9 mouse cellular contexts compared by ENCODE assay signal in the genomic region with DNA sequence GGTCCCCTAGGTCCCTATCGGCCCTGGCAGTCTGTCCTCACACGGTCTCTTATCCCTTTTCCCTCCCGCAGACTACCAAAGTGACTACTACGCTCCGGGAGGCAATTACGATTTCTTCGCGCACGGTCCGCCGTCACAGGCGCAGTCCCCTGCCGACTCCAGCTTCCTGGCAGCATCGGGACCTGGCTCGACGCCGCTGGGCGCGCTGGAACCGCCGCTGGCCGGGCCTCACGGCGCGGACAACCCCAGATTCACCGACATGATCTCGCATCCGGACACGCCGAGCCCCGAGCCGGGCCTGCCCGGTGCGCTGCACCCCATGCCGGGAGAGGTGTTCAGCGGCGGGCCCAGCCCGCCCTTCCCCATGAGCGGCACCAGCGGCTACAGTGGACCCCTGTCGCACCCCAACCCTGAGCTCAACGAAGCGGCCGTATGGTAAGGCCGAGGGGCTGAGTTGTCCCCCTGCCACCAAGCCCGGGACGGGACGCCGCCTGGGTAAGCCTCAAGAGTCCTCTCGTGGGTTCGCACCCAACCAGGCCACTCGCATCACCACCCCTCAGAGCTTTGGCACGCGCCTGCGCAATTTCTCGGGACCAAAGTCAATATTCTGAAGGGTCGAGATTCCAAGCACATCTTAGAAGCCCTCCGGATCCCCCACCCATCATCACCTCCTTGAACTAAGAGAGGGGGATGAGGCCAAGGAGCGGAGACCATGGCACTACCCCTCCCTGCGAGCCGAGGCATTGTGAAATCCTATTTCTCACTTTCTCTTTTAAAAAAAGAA. TPM values are rescaled to one million over a fixed set of nuclear protein-coding genes. Genes with fewer than 3 reads are reported as not detected.
DNase-seq lines count a peak whose midpoint lies in the region; ATAC-seq and TF ChIP-seq lines count a peak whose summit lies in the region.
"Had no signal": no experiment of that assay in that cellular context is flagged by ENCODE, and none has a peak within 500 bp of the region (broad histone marks: within the 10 kb centered on the region; RNA-seq: fewer than 3 reads in every experiment).

No protein-coding gene starts in this region.

- H3K27me3 ChIP-seq in forebrain, embryonic 11.5 days (ENCODE audit: control insufficient read depth, insufficient read depth, low read length) = peaks cover 42% of the 10 kb centered on the region
- peaks cover 95% of the 10 kb centered on the region for H3K27me3 ChIP-seq in limb, embryonic 10.5 days (ENCODE audit: low read depth, poor library complexity, severe bottlenecking)
- peaks cover 44% of the 10 kb centered on the region for H3K27me3 ChIP-seq in neural tube, embryonic 15.5 days (replicated peaks)

- no peak overlapping the region for H3K4me3 ChIP-seq in lung, adult 2 months (replicated peaks; ENCODE audit: extremely low read depth, low read depth, low read length)
- peak overlapping the region; percentile 5; the same call in 1 of the 2 replicates for H3K4me3 ChIP-seq in forebrain, embryonic 11.5 days (ENCODE audit: low read depth, low read length)
- peak overlapping the region; percentile 32 for H3K4me3 ChIP-seq in limb, embryonic 10.5 days
- peak overlapping the region; percentile 54 for H3K4me3 ChIP-seq in neural tube, embryonic 15.5 days (replicated peaks)

- H3K4me1 ChIP-seq in lung, adult 2 months (ENCODE audit: control insufficient read depth, insufficient read depth, low read length) = no peaks in the 10 kb centered on the region; the same call in none of the 2 replicates
- peaks cover 27% of the 10 kb centered on the region for H3K4me1 ChIP-seq in forebrain, embryonic 11.5 days (replicated peaks; ENCODE audit: control insufficient read depth, insufficient read depth, low read length)
- H3K4me1 ChIP-seq in limb, embryonic 10.5 days = peaks cover 41% of the 10 kb centered on the region
- peaks cover 26% of the 10 kb centered on the region for H3K4me1 ChIP-seq in neural tube, embryonic 15.5 days

- WGBS in lung, adult 2 months = 1% methylated on average over 61 of the region's 61 CpGs
- WGBS in forebrain, embryonic 11.5 days = 15% methylated on average over 58 of the region's 61 CpGs
- 2% methylated on average over 61 of the region's 61 CpGs for WGBS in limb, embryonic 10.5 days
- WGBS in neural tube, embryonic 15.5 days = 1% methylated on average over 61 of the region's 61 CpGs

- peak overlapping the region; percentile 36 for H3K4me2 ChIP-seq in forebrain, embryonic 11.5 days (ENCODE audit: low read depth, low read length, severe bottlenecking)
- H3K4me2 ChIP-seq in neural tube, embryonic 15.5 days = peak overlapping the region; percentile 55

- intact Hi-C loops in left cerebral cortex, postnatal 4 days (cut with DNase I) = loop anchor here (5.0 kb wide), 1 partner anchor 288 kb away; no protein-coding TSS in a partner anchor

- peak; percentile 8 for DNase-seq in lung, adult 2 months
- no peak for DNase-seq in lung, adult 18-20 months
- peak; percentile 74 for DNase-seq in forebrain, embryonic 11.5 days (ENCODE audit: low spot score)
- peak; percentile 60 for DNase-seq in limb, embryonic 10.5 days (ENCODE audit: low spot score)
- no peak for DNase-seq in embryo, embryonic 9.5 days (ENCODE audit: extremely low spot score)
- no peak for DNase-seq in ovary, postnatal 10 days (ENCODE audit: low spot score)
- no peak for DNase-seq in left cerebral cortex, postnatal 4 days

- peak overlapping the region; percentile 45 for H3K9ac ChIP-seq in forebrain, embryonic 11.5 days (ENCODE audit: low read length)
- peak overlapping the region; percentile 47 for H3K9ac ChIP-seq in neural tube, embryonic 15.5 days (replicated peaks)

- no peak for ATAC-seq in forebrain, embryonic 11.5 days (replicated peaks; ENCODE audit: low FRiP score)
- 0 out of 2 replicates have a peak, but pooled peaks have one; percentile 30 for ATAC-seq in neural tube, embryonic 15.5 days (ENCODE audit: low FRiP score)

- no peaks in the 10 kb centered on the region for H3K9me3 ChIP-seq in forebrain, embryonic 11.5 days (ENCODE audit: control insufficient read depth, low read length)
- H3K9me3 ChIP-seq in limb, embryonic 10.5 days (replicated peaks) = no peaks in the 10 kb centered on the region
- no peaks in the 10 kb centered on the region for H3K9me3 ChIP-seq in neural tube, embryonic 15.5 days (replicated peaks)

- H3K27ac ChIP-seq in forebrain, embryonic 11.5 days (ENCODE audit: low read depth, low read length) = peak overlapping the region; percentile 50
- no peak overlapping the region for H3K27ac ChIP-seq in limb, embryonic 10.5 days
- H3K27ac ChIP-seq in neural tube, embryonic 15.5 days (replicated peaks) = peak overlapping the region; percentile 79

- TF ChIP-seq CTCF in lung, adult 2 months (IDR thresholded peaks at IDR 0.05; ENCODE audit: insufficient read depth, low read length) = no peak

- TF ChIP-seq POLR2A in lung, adult 2 months (IDR thresholded peaks at IDR 0.05; ENCODE audit: borderline replicate concordance, extremely low read depth, low read depth, low read length) = no peak

- H3K36me3 ChIP-seq in forebrain, embryonic 11.5 days (ENCODE audit: control insufficient read depth, insufficient read depth, low read length) = no peaks in the 10 kb centered on the region
- no peaks in the 10 kb centered on the region for H3K36me3 ChIP-seq in limb, embryonic 10.5 days
- no peaks in the 10 kb centered on the region for H3K36me3 ChIP-seq in neural tube, embryonic 15.5 days

RNA-seq across cellular contexts. Expression of a gene that starts 8.6 kb away (rescaled TPM):
- polyA plus RNA-seq in lung, adult 2 months (2012; rRNA removed) = not detected in 2 replicates
- 22.7 and 25.2 TPM in 2 replicates for polyA plus RNA-seq in forebrain, embryonic 11.5 days (2014; fragmentation: Nextera tagmentation; extraction: Ambion mirVana)
- polyA plus RNA-seq in limb, embryonic 10.5 days (2016; fragmentation: Nextera tagmentation; extraction: Ambion mirVana) = not detected in 2 replicates
- 18.7 and 22.4 TPM in 2 replicates for polyA plus RNA-seq in neural tube, embryonic 15.5 days (2015; fragmentation: Nextera tagmentation; extraction: Ambion mirVana)
- 1 to 10 TPM in 1 of 2 experiments, under 1 TPM in 1; 0.86 to 1.4 TPM for total RNA-seq in left cerebral cortex, postnatal 4 days (2021)
- total RNA-seq: heart, postnatal 36 days had no signal

RNA-seq across cellular contexts. Expression of a gene that starts 32.5 kb away (rescaled TPM):
- polyA plus RNA-seq in lung, adult 2 months (2012; rRNA removed) = 2.1 and 2.3 TPM in 2 replicates
- polyA plus RNA-seq in forebrain, embryonic 11.5 days (2014; fragmentation: Nextera tagmentation; extraction: Ambion mirVana) = 4.5 and 6.0 TPM in 2 replicates
- 5.2 and 5.6 TPM in 2 replicates for polyA plus RNA-seq in limb, embryonic 10.5 days (2016; fragmentation: Nextera tagmentation; extraction: Ambion mirVana)
- 7.9 TPM in 2 replicates for polyA plus RNA-seq in neural tube, embryonic 15.5 days (2015; fragmentation: Nextera tagmentation; extraction: Ambion mirVana)
- 1 to 10 TPM; 2.4 to 3.7 TPM for total RNA-seq in left cerebral cortex, postnatal 4 days (2021)

RNA-seq across cellular contexts. Expression of a gene that starts 36.2 kb away (rescaled TPM):
- 0.65 and 0.70 TPM in 2 replicates for polyA plus RNA-seq in lung, adult 2 months (2012; rRNA removed)
- not detected in 2 replicates for polyA plus RNA-seq in forebrain, embryonic 11.5 days (2014; fragmentation: Nextera tagmentation; extraction: Ambion mirVana)
- polyA plus RNA-seq in limb, embryonic 10.5 days (2016; fragmentation: Nextera tagmentation; extraction: Ambion mirVana) = not detected in 2 replicates
- not detected in 2 replicates for polyA plus RNA-seq in neural tube, embryonic 15.5 days (2015; fragmentation: Nextera tagmentation; extraction: Ambion mirVana)
- not detected for total RNA-seq in left cerebral cortex, postnatal 4 days (2021)

Comparison
In these comparisons a context has a peak if more than half of its experiments do, and no peak if none do; other contexts are left out.
1. DNase-seq: peak in lung, adult 2 months (single experiment), forebrain, embryonic 11.5 days (single experiment) and limb, embryonic 10.5 days (single experiment); none in lung, adult 18-20 months (0 of 2), embryo, embryonic 9.5 days (single experiment), ovary, postnatal 10 days (single experiment) and left cerebral cortex, postnatal 4 days (single experiment).
2. RNA of a gene that starts 8.6 kb away (polyA plus RNA-seq): 22.7 to 25.2 TPM in forebrain, embryonic 11.5 days and 18.7 to 22.4 TPM in neural tube, embryonic 15.5 days; not detected in lung, adult 2 months and not detected in limb, embryonic 10.5 days; every median in the first group is over 10 times any median in the second.